Mouse (Mus musculus) liver, postnatal 0 days (tissue): ENCODE measurements around the gene Gskip.

ENCODE experiments used
- CTCF ChIP-seq: sonication (generic); IDR thresholded peaks from 2 replicates; pipeline ENCODE4 v1.5.1; 2016; ENCODE audit warnings: antibody characterized with exemption, low read depth
- EP300 ChIP-seq: IDR thresholded peaks from 2 replicates; pipeline ENCODE4 v1.6.1; 2016; ENCODE audit warnings: antibody characterized with exemption, low read depth, mild to moderate bottlenecking

GRCm38 (mm10) chr12:105735889-105736251 lies 51.2 kb downstream of the Gskip start:
- no peak for TF ChIP-seq CTCF
- TF ChIP-seq EP300 = no peak
